Mouse (Mus musculus): ENCODE measurements around the gene Dph7. TPM values are rescaled to one million over a fixed set of nuclear protein-coding genes. Genes with fewer than 3 reads are reported as not detected.
"Not testable (repeated sequence)": the region's sequence is repeated elsewhere in the genome, so short reads cannot be mapped to it uniquely, and the experiment has no call there.

Dph7 gene
- polyA plus RNA-seq, 1 experiment from 2014 or later: 35.5 TPM

GRCm38 (mm10) chr2:24929593-24929992, 32.6 kb upstream of the Dph7 start:
- Histone ChIP-seq H3K9ac (no peak overlapping the region), H3K36me3 (ENCODE audit: poor library complexity, severe bottlenecking) (0 out of 2 replicates have a peak, but pooled peaks cover 7% of the 10 kb centered on the region), H3K4me3 (no peak overlapping the region), H3K9me3 (replicated peaks) (no peaks in the 10 kb centered on the region), H3K27ac (no peak overlapping the region), H3K4me2 (no peak overlapping the region), H3K27me3 (no peaks in the 10 kb centered on the region), H3K4me1 (peaks cover 6% of the 10 kb centered on the region)
- WGBS: 91% methylated on average over 5 of the region's 5 CpGs
- ATAC-seq: no peak

GRCm38 (mm10) chr2:24934441-24934963, 27.7 kb upstream of the Dph7 start:
- no peak overlapping the region for H3K27ac ChIP-seq
- ATAC-seq: peak; percentile 46
- WGBS: 4% methylated on average over 19 of the region's 19 CpGs

DNA sequence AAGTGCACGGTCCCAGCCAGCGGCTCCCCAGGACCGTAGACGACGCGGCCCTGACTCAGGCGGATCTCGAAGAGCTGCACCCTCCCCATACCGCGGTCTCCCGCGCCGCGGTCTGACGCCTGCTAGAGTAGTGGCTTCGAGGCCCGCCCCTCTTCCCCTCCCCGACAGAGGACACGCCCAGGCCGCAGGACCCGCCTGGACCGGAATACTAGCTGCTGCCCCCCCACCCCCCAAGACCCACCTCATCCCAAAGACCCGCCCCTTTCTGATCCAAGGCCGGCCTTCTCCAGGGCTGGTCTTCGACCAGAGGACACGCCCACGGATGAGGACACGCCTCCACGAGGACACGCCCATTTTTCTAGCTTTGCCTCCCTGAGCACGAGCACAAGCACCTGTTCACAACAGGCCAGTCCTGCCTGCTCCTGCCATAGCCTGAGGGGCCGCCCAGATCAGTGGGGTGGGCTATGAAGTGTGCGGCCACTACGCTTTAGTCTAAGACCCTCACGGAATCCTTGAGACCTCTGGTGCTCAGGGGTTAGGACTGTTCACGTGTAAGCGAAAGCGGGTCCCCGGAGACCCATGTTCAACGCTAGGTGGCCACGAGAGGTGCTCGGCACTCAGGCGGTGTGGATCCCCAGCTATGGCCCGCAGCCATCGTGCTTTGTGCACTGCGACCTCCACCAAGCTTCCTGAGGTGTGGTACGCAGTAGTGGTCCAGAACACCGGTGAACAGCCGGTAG, 27.0 kb upstream of the Dph7 start, which contains the start of gene Arrdc1:
TSS of gene Arrdc1 (minus strand) at position 196 of the 740 bp plus-strand sequence.
- no peaks in the 10 kb centered on the region for H3K36me3 ChIP-seq (ENCODE audit: poor library complexity, severe bottlenecking)
- H3K4me1 ChIP-seq: peaks cover 13% of the 10 kb centered on the region
- no peak within 1 kb of the TSS for H3K27ac ChIP-seq
- ATAC-seq: peak; percentile 95
- WGBS: under 1% methylated on average over 48 of the region's 49 CpGs
- 0 out of 2 replicates have a peak, but pooled peaks cover 4% of the 10 kb centered on the region for H3K27me3 ChIP-seq
- peak within 1 kb of the TSS; percentile 63 for H3K9ac ChIP-seq
- peak within 1 kb of the TSS; percentile 62 for H3K4me3 ChIP-seq
- H3K4me2 ChIP-seq: peak within 1 kb of the TSS; percentile 78
- H3K9me3 ChIP-seq (replicated peaks): no peaks in the 10 kb centered on the region

More at GRCm38 (mm10) chr2:24934441-24934963, 27.7 kb upstream of the Dph7 start:
- Histone ChIP-seq H3K4me1 (peaks cover 13% of the 10 kb centered on the region), H3K9me3 (replicated peaks) (no peaks in the 10 kb centered on the region), H3K4me2 (peak overlapping the region; percentile 78), H3K4me3 (peak overlapping the region; percentile 62), H3K9ac (peak overlapping the region; percentile 63), H3K36me3 (ENCODE audit: poor library complexity, severe bottlenecking) (no peaks in the 10 kb centered on the region), H3K27me3 (0 out of 2 replicates have a peak, but pooled peaks cover 4% of the 10 kb centered on the region)

DNA sequence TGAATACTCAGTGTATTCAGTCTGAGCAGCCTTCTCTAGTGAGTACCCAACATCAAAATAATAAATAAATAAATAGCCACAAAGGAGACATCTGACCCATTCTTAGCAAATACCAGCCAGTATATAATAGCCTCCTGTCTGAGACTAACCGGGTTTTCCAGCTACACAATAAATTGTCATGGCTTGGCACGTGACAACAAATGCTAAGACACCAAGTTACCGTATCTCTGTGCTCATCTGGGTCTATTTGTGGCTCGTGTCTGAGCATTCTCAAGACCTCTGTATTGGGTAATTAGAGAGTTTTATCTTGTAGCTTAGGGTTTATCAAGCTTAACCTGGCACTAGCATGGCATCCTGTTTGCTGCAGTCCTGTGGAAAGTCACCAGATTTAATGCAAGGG, 20.1 kb upstream of the Dph7 start:
- 82% methylated on average over 4 of the region's 4 CpGs for WGBS
- Histone ChIP-seq H3K4me3 (no peak overlapping the region), H3K9me3 (replicated peaks) (no peaks in the 10 kb centered on the region), H3K27me3 (0 out of 2 replicates have a peak, but pooled peaks cover 4% of the 10 kb centered on the region), H3K36me3 (ENCODE audit: poor library complexity, severe bottlenecking) (no peaks in the 10 kb centered on the region), H3K4me1 (no peaks in the 10 kb centered on the region), H3K27ac (no peak overlapping the region), H3K9ac (no peak overlapping the region), H3K4me2 (no peak overlapping the region)
- no peak for ATAC-seq

DNA sequence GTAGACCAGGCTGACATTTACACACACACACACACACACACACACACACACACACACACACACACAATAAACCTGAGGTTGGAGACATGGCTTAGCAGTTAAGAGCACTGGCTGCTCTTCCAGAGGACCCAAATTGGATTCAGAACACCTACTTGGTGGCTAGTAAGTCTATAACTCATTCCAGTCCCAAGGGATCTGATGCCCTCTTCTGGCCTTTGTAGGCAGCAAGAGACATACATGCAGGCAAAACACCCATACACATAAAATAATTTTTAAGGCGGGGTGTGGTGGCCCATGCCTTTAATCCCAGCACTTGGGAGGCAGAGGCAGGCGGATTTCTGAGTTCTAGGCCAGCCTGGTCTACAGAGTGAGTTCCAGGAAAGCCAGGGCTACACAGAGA, 17.9 kb upstream of the Dph7 start:
- not testable (repeated sequence) for H3K9ac ChIP-seq; H3K9me3 ChIP-seq (replicated peaks); H3K36me3 ChIP-seq (ENCODE audit: poor library complexity, severe bottlenecking); H3K4me2 ChIP-seq; H3K4me3 ChIP-seq; H3K27me3 ChIP-seq; H3K27ac ChIP-seq; H3K4me1 ChIP-seq; ATAC-seq
- 64% methylated on average over 2 of the region's 2 CpGs for WGBS

DNA sequence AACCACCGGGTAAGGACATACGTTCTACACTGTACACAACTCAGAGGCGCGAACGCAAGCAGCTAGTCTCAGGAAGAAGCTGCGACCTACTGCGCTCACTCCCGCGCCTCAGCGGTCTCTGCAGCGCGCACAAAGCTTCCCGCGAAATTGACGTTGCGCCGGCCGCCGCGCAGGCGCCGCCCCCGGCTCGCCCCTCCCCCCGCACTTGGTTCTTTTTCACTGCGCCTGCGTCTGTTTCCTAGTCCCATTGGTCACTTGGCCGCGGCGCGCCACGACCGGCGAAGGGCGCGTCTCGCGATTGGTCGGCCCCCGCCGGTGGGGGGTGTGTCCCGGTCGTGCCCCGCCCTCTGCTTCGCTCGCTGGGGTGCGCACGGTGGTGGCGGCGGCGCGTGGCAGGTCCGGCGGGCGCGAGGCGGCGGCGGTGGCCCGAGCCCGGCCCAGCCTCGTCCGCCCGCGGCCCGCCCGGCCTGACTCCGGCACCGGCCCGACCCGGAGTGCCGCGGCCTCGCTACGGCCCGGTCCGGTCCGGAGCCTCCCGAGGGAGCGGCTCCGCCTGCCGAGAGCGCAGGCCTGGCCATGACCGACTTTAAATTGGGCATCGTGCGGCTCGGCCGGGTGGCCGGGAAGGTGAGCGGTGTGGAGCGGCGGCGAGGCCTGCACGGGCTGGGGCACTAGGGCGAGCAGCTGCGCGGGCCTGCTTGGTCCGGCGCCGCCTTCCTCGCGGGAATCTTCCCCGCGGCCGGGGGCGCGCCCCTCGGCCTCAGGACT, 12.6 kb upstream of the Dph7 start, which contains the start of gene Zmynd19:
TSS of gene Zmynd19 (plus strand) at position 372 of the 768 bp plus-strand sequence.
- Histone ChIP-seq H3K4me1 (peaks cover 16% of the 10 kb centered on the region), H3K27ac (peak within 1 kb of the TSS; percentile 40), H3K27me3 (no peaks in the 10 kb centered on the region), H3K4me2 (peak within 1 kb of the TSS; percentile 95), H3K9me3 (replicated peaks) (no peaks in the 10 kb centered on the region), H3K36me3 (ENCODE audit: poor library complexity, severe bottlenecking) (peaks cover 30% of the 10 kb centered on the region), H3K4me3 (peak within 1 kb of the TSS; percentile 98), H3K9ac (peak within 1 kb of the TSS; percentile 97)
- peak; percentile 99 for ATAC-seq
- WGBS: under 1% methylated on average over 75 of the region's 108 CpGs

- H3K27ac ChIP-seq: 0 out of 2 replicates have a peak overlapping the region, but pooled peaks have one; percentile 40
- ATAC-seq: peak; percentile 1; the same call in 1 of the 2 replicates
- peak overlapping the region; percentile 98 for H3K4me3 ChIP-seq
These were observed 12.0 kb upstream of the Dph7 start for GRCm38 (mm10) chr2:24950189-24950535.

DNA sequence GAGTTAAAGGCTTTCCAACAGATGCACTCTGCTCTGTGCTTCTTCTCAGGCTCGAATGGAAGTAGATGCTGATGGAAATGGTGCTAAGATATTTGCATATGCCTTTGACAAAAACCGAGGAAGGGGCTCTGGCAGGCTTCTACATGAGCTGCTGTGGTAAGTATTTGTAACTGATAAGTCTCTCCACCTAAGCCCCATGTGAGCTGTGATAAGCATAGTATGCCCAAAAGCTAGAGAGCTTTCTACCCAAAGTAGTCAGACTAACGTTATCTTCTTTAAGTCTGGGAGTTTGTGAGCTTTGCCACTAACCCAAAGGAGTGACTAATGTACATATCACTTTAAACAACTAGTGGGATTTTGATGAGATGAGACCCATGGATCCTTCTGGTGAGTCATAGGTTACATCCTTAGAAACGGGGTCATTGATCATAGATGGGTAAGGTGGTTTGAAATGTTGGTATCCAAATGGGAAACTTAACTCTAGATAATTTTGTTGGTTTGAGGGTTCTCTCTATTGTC, 9.6 kb upstream of the Dph7 start:
- H3K9me3 ChIP-seq (replicated peaks): no peaks in the 10 kb centered on the region
- H3K9ac ChIP-seq: no peak overlapping the region
- no peak overlapping the region for H3K4me3 ChIP-seq
- peaks cover 16% of the 10 kb centered on the region for H3K4me1 ChIP-seq
- WGBS: 88% methylated on average over 4 of the region's 4 CpGs
- peaks cover 59% of the 10 kb centered on the region for H3K36me3 ChIP-seq (ENCODE audit: poor library complexity, severe bottlenecking)
- no peaks in the 10 kb centered on the region for H3K27me3 ChIP-seq
- no peak overlapping the region for H3K4me2 ChIP-seq
- no peak overlapping the region for H3K27ac ChIP-seq
- no peak for ATAC-seq

More at GRCm38 (mm10) chr2:24950189-24950535, 12.0 kb upstream of the Dph7 start:
- peaks cover 16% of the 10 kb centered on the region for H3K4me1 ChIP-seq
- H3K36me3 ChIP-seq (ENCODE audit: poor library complexity, severe bottlenecking): peaks cover 36% of the 10 kb centered on the region
- H3K4me2 ChIP-seq: peak overlapping the region; percentile 95
- no peaks in the 10 kb centered on the region for H3K27me3 ChIP-seq
- 0% methylated on average over 31 of the region's 31 CpGs for WGBS
- H3K9ac ChIP-seq: peak overlapping the region; percentile 97
- no peaks in the 10 kb centered on the region for H3K9me3 ChIP-seq (replicated peaks)

DNA sequence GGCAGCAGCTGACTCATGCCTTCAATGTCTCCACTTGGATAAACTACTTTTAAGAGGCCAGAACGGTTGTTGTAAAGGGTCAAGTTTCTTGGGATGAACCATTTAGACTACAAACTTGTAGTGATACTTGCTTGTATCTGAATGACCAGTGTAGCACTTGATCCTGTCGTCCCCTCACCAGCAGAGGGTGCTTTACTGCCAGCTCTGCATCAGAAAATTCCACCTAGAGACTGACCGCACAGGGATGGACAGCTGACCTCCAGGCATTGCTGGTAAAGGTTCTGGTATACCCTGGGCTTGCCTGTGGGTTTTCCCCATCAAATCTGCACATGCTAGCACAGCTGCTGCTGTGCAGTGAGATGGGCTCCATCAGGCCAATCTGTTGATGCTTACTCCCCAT, 1.3 kb upstream of the Dph7 start:
- no peaks in the 10 kb centered on the region for H3K9me3 ChIP-seq (replicated peaks)
- H3K4me1 ChIP-seq: peaks cover 11% of the 10 kb centered on the region
- H3K36me3 ChIP-seq (ENCODE audit: poor library complexity, severe bottlenecking): peaks cover 58% of the 10 kb centered on the region
- WGBS: 30% methylated on average over 3 of the region's 3 CpGs
- no peak for ATAC-seq
- no peak overlapping the region for H3K4me3 ChIP-seq
- no peak overlapping the region for H3K27ac ChIP-seq
- no peak overlapping the region for H3K4me2 ChIP-seq
- no peak overlapping the region for H3K9ac ChIP-seq
- H3K27me3 ChIP-seq: no peaks in the 10 kb centered on the region

- Histone ChIP-seq H3K4me2 (no peak overlapping the region), H3K9ac (no peak overlapping the region), H3K9me3 (replicated peaks) (no peaks in the 10 kb centered on the region), H3K27ac (no peak overlapping the region), H3K27me3 (no peaks in the 10 kb centered on the region), H3K4me3 (no peak overlapping the region), H3K36me3 (ENCODE audit: poor library complexity, severe bottlenecking) (peaks cover 74% of the 10 kb centered on the region), H3K4me1 (peaks cover 17% of the 10 kb centered on the region)
- ATAC-seq: no peak
- WGBS: 78% methylated on average over 4 of the region's 4 CpGs
These were observed 8.2 kb downstream of the Dph7 start for GRCm38 (mm10) chr2:24970386-24970785.

DNA sequence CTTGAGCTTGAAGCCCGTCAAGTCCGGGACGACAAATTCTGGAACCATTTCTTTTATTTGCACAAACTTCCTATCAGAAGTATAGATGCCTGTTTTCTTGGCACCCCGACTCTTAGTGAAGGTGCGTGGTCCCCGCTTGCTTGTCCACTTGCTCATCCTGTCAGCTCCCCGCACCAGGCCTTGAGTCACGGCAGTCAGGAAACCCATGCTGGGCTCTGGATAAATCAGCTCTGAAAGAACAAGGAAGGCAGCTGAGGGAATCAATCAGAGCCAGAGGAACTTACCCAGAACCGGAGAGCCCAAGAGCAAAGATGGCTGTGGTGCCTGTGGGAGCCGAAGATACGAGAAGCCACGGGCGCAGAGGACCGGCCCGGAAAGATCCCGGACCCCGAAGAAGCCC, 12.3 kb downstream of the Dph7 start:
- ATAC-seq; H3K9me3 ChIP-seq (replicated peaks); H3K27me3 ChIP-seq: not testable (repeated sequence)
- peak overlapping the region; percentile 86 for H3K9ac ChIP-seq
- 1% methylated on average over 17 of the region's 17 CpGs for WGBS
- H3K36me3 ChIP-seq (ENCODE audit: poor library complexity, severe bottlenecking): peaks cover 40% of the 10 kb centered on the region
- H3K4me2 ChIP-seq: peak overlapping the region; percentile 95
- H3K4me3 ChIP-seq: peak overlapping the region; percentile 78
- peak overlapping the region; percentile 75 for H3K27ac ChIP-seq
- H3K4me1 ChIP-seq: peaks cover 28% of the 10 kb centered on the region
